Mouse (Mus musculus) spleen, postnatal 0 days (tissue): Measurements from ENCODE around the gene Lamb2. TPM values are rescaled to one million over a fixed set of nuclear protein-coding genes. Genes with fewer than 3 reads are reported as not detected.

Experiments
- polyA plus RNA-seq: library from polyadenylated mRNA; unstranded; fragments of >200 nt; fragmentation: Nextera tagmentation; extraction: Ambion mirVana; gene quantifications from 2 replicates; pipeline ENCODE4 v1.2.1, GENCODE M21; 2015

The Lamb2 gene
- polyA plus RNA-seq: 8.5 and 13.8 TPM in 2 replicates

GRCm38 (mm10) chr9:108479721-108480351 is at the start of gene Lamb2:
TSS of gene Lamb2 (plus strand) at chr9:108479736.

GRCm38 (mm10) chr9:108436182-108436581 is 43.4 kb upstream of the Lamb2 start, which contains the start of gene BC048562:
TSS of gene BC048562 (plus strand) at chr9:108436482.

GRCm38 (mm10) chr9:108460319-108461178 is 19.0 kb upstream of the Lamb2 start, which contains the start of gene Ccdc71:
TSS of gene Ccdc71 (plus strand) at chr9:108460527.

GRCm38 (mm10) chr9:108461181-108461631 is 18.3 kb upstream of the Lamb2 start, which contains the start of gene Klhdc8b:
TSS of gene Klhdc8b (minus strand) at chr9:108461581.

GRCm38 (mm10) chr9:108490559-108491285 is 11.2 kb downstream of the Lamb2 start, which contains the start of gene Usp19:
TSS of gene Usp19 (plus strand) at chr9:108490602.

GRCm38 (mm10) chr9:108507619-108508434 is 28.3 kb downstream of the Lamb2 start, which contains the start of gene Qars:
TSS of gene Qars (plus strand) at chr9:108507706.

GRCm38 (mm10) chr9:108516380-108517251 is 37.1 kb downstream of the Lamb2 start, which contains the start of gene Qrich1:
TSS of gene Qrich1 (plus strand) at chr9:108516806.

Other genes starting within 250 kb of the Lamb2 start
- 16.9 and 19.2 TPM in 2 replicates for gene Dag1, start 215.8 kb upstream of the Lamb2 start, polyA plus RNA-seq
- 5.2 and 6.5 TPM in 2 replicates for gene Nicn1, start 189.3 kb upstream of the Lamb2 start, polyA plus RNA-seq
- 1.3 and 1.7 TPM in 2 replicates for gene Amt, start 182.9 kb upstream of the Lamb2 start, polyA plus RNA-seq
- gene Rhoa, start 173.6 kb upstream of the Lamb2 start, polyA plus RNA-seq: 256 and 274 TPM in 2 replicates
- gene Tcta, start 173.6 kb upstream of the Lamb2 start, polyA plus RNA-seq: 16.6 and 19.3 TPM in 2 replicates
- gene Gpx1, start 140.8 kb upstream of the Lamb2 start, polyA plus RNA-seq: 5,787 and 6,504 TPM in 2 replicates
- gene Usp4, start 131.9 kb upstream of the Lamb2 start, polyA plus RNA-seq: 61.2 and 62.7 TPM in 2 replicates
- gene 1700102P08Rik, start 86.9 kb upstream of the Lamb2 start, polyA plus RNA-seq: 0.54 and 0.85 TPM in 2 replicates
- 0.32 and 0.34 TPM in 2 replicates for gene Ccdc36, start 51.3 kb upstream of the Lamb2 start, polyA plus RNA-seq
- not detected in 2 replicates for gene BC048562, start 43.3 kb upstream of the Lamb2 start, polyA plus RNA-seq
- gene Ccdc71, start 19.2 kb upstream of the Lamb2 start, polyA plus RNA-seq: 20.1 and 25.2 TPM in 2 replicates
- gene Klhdc8b, start 18.2 kb upstream of the Lamb2 start, polyA plus RNA-seq: 16.0 and 20.4 TPM in 2 replicates
- gene Usp19, start 10.9 kb downstream of the Lamb2 start, polyA plus RNA-seq: 26.9 and 32.9 TPM in 2 replicates
- 66.4 and 70.2 TPM in 2 replicates for gene Qars, start 28.0 kb downstream of the Lamb2 start, polyA plus RNA-seq
- 44.9 and 46.3 TPM in 2 replicates for gene Qrich1, start 37.1 kb downstream of the Lamb2 start, polyA plus RNA-seq
- 133 and 142 TPM in 2 replicates for gene Impdh2, start 80.5 kb downstream of the Lamb2 start, polyA plus RNA-seq
- 35.2 and 36.8 TPM in 2 replicates for gene Ndufaf3, start 87.7 kb downstream of the Lamb2 start, polyA plus RNA-seq
- 41.3 and 48.5 TPM in 2 replicates for gene Dalrd3, start 90.2 kb downstream of the Lamb2 start, polyA plus RNA-seq
- gene Wdr6, start 99.0 kb downstream of the Lamb2 start, polyA plus RNA-seq: 14.2 and 15.7 TPM in 2 replicates
- 1.7 and 2.4 TPM in 2 replicates for gene P4htm, start 117.9 kb downstream of the Lamb2 start, polyA plus RNA-seq
- 29.6 and 33.5 TPM in 2 replicates for gene Arih2, start 169.7 kb downstream of the Lamb2 start, polyA plus RNA-seq
- gene Slc25a20, start 182.4 kb downstream of the Lamb2 start, polyA plus RNA-seq: 30.9 and 34.3 TPM in 2 replicates
- 5.9 and 8.6 TPM in 2 replicates for gene Prkar2a, start 209.6 kb downstream of the Lamb2 start, polyA plus RNA-seq